Mouse (Mus musculus) bone marrow, adult 2 months (tissue): ENCODE data around the gene Kdelr3.

Experiments
- CTCF ChIP-seq: fragments of 200-500 bp; IDR thresholded peaks from 2 replicates; pipeline ENCODE4 v1.5.1; 2011; ENCODE audit warnings: low read length, control low read depth; ENCODE audit not compliant: control insufficient read depth, insufficient read depth
- POLR2A ChIP-seq: fragments of 200-500 bp; IDR thresholded peaks from 2 replicates; pipeline ENCODE4 v1.6.1; 2011; ENCODE audit warnings: low read depth, mild to moderate bottlenecking, control low read depth, low read length, borderline replicate concordance; ENCODE audit not compliant: control insufficient read depth

- no peak for TF ChIP-seq CTCF
- TF ChIP-seq POLR2A, result no peak
Observed at GRCm38 (mm10) chr15:79502891-79503341, 13.3 kb upstream of the Kdelr3 start.
